Mouse (Mus musculus): ENCODE results near the gene Plk5. TPM values are rescaled to one million over a fixed set of nuclear protein-coding genes. Genes with fewer than 3 reads are reported as not detected.

Gene Plk5
- total RNA-seq, 2 experiments from 2014 or later, result 4.2 to 6.1 TPM

DNA sequence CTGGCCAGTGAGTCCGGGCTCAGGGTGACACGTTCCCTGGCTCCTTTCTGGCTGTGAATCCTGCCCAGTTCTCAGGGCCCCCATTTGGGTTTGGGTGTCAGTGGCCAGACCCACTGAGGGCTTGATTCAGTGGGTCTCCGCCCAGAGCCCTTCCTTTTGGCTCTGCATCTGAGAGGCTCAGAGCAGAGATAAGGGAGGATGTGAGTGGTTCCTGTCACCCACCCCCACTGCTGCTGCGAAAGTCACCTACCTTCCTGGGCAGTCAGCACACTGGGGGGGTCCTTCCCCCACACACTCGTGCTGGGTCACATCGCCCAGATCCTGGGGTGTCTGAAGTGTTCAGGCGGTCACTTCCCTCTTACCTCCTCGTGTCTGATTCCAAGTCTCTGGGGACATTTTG lies 3.5 kb upstream of the Plk5 start:
- intact Hi-C loops (cut with DNase I), result no loop called here

DNA sequence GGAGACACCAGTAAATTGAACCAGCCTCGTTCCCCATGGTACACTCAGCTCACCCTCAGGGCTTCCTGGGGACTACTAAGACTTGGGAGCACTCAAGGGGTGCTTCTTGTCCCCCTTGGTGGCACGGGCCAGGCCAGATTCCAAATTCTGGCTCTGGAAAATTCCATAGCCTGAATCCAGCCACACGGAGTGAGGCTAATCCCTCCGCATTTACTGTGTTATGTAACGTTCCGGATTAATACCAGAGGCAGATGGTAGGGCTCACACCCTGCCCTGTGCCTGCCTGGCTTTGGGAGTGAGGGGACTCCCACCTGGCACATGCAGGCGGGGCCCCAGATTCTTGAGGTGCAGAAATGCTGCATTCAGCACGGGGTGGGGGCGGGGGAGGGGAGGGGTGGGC lies 828 bp upstream of the Plk5 start:
- intact Hi-C loops (cut with DNase I), result no loop called here
- DNase-seq, result no peak

More for the DNA sequence above, 3.5 kb upstream of the Plk5 start:
- no peak for DNase-seq

DNA sequence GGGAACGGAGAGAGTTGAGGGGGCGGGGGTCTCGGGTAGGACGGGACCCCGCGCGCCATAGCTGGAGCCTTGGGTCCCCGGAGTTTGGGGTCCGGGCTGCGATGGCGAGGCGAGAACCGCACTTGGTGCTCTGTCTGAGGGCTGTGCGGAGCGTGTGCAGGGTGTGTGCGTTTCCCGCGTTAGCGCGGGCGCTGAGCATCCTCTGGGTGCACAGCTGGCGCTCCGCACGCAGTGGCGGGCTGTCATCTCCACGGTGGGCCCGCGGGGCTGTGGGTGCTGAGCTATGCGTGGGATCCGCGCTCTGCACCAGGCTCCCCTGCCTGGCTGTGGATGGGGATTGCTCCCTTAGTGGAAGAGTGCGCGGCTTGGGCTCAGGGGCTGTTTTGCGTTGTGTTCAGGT lies 478 bp downstream of the Plk5 start:
- DNase-seq, result no peak
- intact Hi-C loops (cut with DNase I), result no loop called here

DNA sequence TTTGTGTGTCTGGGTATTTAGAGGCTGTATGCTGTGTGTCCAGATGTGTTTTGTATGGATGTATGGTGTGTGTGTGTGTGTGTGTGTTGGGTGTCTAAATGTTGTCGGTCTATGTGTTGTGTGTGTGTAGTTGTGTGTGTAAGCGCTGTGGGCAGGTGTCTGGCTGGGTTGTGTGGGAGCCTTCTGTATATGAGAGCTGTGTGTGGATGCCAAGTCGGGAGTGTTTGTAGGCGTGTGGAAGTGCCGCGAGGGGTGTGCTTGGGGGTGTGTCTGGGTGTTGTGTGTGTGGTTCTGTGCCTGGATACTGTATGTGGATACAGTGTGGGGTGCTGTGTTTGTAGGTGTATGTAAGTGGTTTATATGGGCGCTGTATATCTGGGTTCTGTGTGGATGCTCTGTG lies 1.1 kb downstream of the Plk5 start:
- DNase-seq, result no peak
- intact Hi-C loops (cut with DNase I), result no loop called here

DNA sequence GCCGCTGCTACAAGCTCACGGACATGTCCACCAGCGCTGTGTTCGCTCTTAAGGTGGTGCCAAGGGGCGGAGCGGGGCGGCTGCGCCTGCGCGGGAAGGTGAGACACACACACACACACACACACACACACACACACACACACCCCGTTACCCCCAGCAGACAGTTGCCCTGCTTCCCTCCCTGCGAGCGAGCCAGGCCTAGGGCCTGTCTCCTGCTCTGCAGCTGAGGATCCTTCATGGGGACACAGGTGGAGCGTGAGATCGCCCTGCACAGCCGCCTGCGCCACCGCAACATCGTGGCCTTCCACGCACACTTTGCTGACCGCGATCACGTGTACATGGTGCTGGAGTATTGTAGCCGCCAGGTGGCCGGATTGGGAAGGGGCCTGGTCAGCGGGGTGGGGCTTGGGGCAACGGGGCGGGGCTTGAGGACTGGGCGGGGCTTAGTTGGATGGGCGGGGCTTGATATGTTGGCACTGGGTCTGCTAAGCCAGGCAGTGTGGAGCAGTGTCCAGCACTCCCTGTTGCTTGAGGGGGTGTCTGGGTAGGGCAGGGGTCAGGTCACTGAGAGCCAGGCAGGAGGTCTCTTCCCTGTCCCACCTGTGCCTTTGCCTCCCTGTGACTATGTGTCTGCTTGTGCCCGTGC lies 1.9 kb downstream of the Plk5 start:
- no peak for DNase-seq
- intact Hi-C loops (cut with DNase I), result no loop called here

DNA sequence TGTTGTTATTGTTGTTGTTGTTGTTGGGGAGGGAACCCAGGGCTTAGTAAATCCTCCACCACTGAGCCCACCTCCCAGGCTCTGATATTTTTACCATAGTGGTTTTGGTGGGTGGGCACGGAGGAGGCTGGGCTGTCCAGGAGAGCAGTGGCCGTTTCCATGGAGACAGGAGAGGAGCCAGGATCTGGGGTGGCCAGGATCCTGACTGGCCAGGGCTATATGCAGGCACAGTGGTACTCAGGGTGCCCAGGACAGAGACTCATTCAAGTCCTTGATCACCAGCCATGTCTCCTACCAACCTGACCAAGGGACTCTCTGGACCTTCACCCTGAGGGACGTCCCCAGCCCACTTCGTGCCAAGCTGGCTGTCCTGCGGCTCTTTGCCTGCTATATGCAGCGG lies 7.5 kb downstream of the Plk5 start:
- intact Hi-C loops (cut with DNase I), result no loop called here
- no peak for DNase-seq

DNA sequence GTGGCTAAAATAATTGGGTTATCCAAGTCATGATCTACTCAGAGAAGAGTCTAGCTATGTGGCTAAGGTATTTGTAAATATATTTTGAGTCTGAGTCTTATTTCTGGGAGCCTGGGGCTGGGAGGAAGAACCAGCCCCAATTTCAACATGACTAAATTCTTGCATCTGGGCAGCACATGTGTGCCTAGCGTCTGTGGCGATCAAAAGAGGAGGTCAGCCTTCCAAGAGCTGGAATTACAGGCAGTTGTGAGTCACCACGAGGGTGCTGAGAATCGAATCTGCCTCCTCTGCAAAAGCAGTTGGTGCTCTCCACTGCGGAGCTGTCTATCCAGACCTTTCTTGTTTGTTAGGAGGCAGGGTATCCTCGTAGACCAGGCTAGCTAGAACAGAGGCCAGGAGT lies 9.5 kb downstream of the Plk5 start:
- intact Hi-C loops (cut with DNase I), result no loop called here

DNA sequence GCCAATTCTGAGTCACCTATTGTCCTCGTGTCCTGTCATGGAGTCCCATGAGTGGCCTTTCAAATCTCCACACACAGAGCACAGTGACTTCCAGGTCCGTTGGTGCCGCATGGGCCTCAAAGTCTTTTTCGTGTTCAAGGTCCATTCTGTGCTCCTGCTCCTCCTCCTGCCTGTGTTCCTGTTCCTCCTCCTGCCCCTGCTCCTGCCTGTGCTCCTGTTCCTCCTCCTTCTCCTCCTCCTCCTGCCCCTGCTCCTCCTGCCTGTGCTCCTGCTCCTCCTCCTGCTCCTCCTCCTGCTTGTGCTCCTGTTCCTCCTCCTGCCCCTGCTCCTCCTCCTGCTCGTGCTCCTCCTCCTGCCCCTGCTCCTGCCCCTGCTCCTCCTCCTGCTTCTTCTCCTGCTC lies 11.7 kb downstream of the Plk5 start:
- intact Hi-C loops (cut with DNase I), result no loop called here
- DNase-seq, result no peak

More for the DNA sequence above, 9.5 kb downstream of the Plk5 start:
- no peak for DNase-seq

DNA sequence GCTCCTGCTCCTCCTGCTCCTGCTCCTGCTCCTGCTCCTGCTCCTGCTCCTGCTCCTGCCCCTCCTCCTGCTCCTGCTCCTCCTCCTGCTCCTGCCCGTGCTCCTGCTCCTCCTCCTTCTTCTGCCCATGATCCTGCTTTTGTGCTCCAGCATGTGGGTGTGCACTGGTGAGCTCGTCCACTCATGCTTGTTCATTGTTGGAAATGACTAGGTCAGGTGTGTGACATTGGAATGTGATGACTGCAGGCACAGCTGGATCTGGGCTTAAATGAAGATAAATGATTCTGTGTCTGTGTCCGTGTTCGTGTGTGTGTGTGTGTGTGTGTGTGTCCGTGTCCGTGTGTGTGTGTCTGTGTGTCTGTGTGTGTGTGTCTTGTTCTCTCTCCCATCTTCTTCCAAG lies 12.1 kb downstream of the Plk5 start:
- intact Hi-C loops (cut with DNase I), result no loop called here
- DNase-seq, result no peak

DNA sequence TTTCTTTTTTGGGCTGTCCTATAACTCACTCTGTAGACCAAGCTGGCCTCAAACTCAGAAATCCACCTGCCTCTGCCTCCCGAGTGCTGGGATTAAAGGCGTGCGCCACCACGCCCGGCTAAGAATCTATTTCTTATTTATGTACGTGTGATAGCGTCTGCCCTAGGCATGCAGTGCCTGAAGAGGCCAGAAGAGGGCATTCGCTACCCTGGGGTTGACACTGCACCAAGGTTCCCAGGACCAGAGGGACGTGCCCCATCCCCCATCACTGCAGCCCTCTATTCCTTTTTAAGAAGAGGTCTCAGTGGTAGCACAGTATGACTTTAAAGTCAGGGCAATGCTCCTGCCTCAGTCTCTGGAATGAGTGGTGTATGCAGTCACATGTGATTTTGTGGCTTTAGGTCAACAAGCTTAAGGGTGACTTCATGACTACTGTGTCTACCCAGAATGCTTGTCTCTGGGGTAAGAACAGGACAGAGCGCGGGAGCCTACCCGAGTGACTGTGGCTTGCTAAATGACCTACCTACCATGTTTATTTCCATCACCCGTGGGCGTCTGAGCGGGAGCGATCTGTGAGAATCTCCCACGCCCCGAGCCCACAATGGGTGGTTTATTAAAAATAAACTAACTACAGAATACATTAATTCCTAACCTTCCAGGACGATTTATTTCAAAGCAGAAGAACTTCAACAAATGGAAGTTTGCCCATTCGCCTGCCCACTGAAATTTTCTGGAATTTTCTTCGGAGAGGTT lies 13.9 kb downstream of the Plk5 start:
- intact Hi-C loops (cut with DNase I), result no loop called here
- DNase-seq, result no peak

DNA sequence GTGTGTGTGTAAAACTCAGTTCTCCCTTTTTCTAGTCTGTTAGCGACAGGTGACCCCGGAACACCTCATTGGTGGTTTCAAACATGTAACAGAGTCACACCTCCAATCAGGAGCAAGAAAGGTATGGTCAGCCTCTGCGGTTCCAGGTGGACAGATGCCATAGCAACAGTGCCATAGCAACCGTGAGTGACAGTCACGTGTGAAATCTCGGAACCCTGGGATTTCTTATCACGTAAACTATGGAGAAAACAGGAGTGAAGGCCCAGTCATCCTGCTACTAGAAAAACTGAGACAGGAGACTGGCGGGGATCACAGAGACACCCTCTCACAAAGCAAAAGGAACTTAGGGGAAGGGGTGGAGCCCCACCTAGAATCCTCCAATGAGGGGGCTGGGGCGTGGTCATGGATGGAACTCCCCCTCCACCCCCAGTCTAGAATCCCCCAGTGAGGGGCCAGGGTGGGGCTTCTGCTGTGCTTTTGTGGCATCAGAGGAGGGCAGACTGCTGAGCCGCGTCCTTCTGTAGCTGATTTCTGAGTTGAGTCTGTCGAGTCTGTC lies 15.2 kb downstream of the Plk5 start:
- intact Hi-C loops (cut with DNase I), result no loop called here
- peak; percentile 61 for DNase-seq

DNA sequence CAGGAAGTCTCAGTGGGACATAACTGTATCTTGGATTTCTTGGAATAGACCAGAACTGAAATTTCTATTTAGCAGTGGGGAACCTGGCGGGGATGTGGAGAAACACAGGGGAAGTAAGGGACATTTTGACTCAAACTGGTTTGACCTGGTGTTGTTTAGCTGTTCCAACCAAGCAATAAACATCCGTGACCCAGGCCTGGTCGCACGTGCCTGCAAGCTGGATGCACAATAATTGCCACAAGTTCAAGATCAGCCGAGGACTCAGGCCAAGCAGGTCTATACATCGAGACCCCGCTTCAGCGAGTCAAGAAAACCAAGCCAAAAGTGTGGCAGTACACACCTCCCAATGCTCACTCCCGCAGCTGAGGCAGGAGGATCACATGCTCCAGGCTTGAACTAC lies 15.7 kb downstream of the Plk5 start:
- intact Hi-C loops (cut with DNase I), result no loop called here
- DNase-seq, result no peak

DNA sequence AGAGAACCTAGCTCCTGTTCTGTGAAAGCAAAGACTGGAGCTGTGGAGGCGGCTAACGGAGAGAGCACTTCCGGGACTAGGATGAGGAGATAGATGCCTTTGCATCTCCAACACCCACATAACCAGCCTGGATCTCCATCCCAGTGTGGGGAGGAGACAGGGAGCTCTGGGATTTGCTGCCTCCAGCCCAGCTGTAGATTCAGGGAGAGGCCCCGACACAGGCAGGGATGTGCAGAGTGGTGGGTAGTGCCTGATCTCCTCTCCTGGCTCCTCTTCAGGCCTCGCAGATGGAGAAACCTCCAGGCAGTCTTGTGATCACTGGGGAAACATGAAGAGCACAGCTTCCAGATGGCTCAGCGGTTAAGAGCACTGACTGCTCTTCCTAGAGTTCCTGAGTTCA lies 16.4 kb downstream of the Plk5 start:
- DNase-seq, result no peak
- intact Hi-C loops (cut with DNase I), result no loop called here

DNA sequence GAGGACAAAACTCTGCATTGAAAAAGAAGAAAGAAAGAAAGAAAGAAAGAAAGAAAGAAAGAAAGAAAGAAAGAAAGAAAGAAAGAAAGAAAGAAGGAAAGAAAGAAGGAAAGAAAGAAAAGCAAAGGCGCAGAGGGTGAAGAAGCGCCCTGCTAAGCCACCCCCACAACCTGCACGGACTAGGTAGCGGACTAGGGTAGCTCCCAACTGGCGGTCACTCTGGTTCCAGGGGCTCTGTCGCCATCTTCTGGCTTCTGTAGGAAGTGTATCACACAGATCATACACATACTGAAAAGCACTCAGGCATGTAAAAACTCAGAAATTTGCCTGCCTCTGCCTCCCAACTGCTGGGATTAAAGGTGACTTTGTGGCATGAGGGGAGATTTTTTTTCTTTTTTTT lies 17.8 kb downstream of the Plk5 start:
- peak; percentile 76 for DNase-seq
- intact Hi-C loops (cut with DNase I), result no loop called here

DNA sequence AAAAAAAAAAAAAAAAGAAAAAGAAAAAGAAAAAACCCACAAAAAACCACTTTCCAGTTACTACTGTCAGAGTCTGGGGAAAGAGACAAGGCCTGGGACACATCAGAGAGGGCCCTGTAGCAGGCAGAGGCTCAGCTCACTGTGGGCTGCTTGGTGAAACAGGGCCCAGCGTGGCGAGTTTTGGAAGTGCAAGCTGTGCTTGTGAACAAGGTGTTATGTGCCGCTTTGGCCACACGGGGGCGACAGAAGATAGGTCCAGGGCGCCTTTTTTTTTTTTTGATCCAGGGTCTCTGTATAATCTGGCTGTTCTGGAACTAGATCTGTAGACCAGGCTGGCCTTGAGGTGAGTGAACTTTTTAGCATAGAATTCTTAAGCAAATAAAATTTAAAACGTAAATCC lies 19.9 kb downstream of the Plk5 start:
- peak; percentile 97 for DNase-seq
- intact Hi-C loops (cut with DNase I), result loop anchor here (5.0 kb wide), 1 partner anchor 34 kb away; no protein-coding TSS in a partner anchor

DNA sequence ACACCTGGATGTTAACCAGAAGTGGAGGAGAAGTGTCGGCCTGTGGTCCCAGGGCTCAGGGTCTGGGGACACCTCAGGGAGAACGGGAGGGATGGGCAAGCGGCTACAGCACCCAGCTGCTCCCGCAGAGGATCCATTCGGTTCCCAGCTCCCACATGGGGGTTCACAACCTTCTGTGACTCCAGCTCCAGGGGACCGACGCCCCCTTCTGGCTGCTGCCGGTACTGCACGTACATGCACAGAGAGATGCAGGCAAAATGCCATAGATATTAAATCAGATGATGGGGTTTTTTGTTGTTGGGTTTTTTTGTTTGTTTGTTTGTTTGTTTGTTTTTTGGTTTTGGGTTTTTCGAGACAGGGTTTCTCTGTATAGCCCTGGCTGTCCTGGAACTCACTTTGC lies 21.5 kb downstream of the Plk5 start:
- intact Hi-C loops (cut with DNase I), result loop anchor here (5.0 kb wide), 1 partner anchor 35 kb away; no protein-coding TSS in a partner anchor
- DNase-seq, result peak; percentile 57

DNA sequence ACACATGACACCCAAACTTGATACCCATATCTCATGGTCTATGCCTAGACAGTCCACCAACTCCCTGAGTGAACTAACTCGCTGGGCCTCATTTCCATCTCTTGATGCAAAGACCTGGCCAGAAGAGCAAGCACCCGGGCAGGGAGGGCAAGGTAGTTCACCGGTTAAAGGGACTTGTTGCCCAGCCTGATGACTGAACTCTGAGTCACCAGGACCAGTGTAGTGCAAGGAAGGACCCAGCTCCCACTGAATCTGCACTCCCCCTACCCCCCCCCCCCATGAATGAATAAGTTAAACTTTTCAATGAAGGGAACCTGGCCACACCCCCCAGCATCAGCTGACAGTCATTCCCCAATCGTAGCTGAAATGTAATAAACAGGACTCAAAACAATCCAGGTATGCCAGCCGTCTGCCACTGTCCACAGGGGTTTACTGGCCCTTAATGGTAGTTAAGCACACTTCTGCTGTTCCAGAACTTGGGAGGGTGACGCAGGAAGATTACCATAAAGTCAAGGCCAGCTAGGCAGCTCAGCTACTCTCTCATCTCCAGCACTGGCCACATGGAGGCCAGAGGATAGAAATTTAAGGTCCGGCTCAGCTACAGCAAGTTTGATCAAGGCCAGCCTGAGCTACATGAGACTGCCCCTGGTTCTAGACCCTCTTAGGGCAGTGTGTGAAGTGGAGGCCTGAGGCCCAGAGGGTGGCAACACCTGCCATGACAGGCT lies 26.5 kb downstream of the Plk5 start:
- intact Hi-C loops (cut with DNase I), result no loop called here
- DNase-seq, result no peak

DNA sequence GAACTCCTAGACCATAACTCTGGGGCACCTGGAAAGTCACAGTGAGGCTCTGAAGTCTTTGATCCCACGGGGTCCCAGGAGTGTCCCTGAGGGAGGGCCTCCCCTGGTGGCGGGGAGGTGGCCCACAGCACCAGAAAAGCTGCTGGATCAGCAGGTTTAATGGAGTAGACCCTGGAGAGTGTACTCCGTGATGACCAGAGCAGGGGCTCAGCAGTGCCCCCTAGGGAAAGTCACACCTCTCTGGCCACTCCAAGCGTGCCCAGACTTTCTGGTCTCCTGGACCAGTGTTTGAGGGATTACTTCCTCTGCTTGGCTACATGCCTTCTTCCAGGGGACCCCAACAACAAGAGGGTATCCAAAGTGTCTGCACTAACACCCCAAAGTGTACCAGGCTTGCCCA lies 27.2 kb downstream of the Plk5 start:
- DNase-seq, result no peak
- intact Hi-C loops (cut with DNase I), result no loop called here

DNA sequence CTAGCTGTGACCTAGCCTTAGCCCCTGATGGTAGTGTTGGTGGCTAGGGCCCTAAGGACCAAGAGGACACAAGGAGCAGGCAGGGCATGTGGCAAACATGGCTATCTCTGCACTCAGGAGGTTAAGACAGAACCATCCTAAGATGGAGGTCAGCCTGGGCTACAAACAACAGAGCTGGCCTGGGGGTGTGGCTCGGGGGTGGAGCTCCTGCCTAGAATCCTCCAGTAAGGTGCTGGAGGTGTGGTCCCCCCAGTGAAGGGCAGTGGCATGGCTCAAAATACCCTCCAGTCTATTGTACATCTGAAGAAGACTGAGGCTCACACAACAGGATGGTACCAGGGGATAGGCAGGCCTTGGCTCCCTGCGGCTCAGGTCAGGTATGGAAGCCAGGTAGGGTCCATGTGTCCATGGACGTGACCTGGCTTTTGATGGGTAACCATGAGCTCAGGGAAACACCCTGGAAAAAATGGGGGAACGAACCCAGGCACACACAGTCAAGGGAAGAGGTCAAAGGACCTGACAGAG lies 27.9 kb downstream of the Plk5 start:
- no peak for DNase-seq
- intact Hi-C loops (cut with DNase I), result no loop called here

DNA sequence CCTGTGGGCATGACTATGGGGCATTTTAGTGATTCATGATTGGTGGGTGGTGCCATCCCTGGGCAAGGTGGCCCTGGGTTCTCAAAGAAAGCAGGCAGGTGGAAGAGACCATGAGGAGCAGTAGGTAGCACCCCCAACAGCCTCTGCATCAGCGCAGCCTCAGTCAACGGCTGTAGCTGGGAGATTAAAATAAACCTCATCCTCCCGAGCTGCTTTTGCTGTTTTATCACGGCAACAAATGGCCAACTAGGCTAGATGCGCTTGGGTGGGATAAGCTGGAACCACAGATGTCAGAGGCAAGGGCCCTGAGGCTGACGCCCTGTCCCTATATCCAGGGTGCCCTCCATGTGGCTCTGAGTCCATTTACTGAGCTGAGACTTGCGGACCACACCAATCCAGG lies 28.4 kb downstream of the Plk5 start:
- no peak for DNase-seq
- intact Hi-C loops (cut with DNase I), result no loop called here

DNA sequence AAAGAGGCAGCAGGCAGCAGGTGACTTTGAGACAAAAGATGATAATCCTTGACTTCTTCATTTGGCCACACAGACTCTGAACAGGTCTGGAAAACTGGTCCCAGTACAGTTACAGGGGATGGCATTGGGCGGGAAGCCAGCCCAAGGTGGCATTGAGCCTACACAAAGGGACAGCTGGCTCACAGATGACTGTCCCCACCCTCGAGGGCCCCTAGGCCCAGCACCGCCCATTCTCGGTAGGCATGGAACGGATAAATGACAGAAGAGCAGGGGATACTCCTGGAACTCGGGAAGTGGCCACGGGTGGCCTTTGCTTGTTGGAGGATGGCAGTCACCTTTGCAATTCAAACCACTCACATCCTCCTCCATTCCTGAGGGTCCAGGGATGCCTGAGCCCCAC lies 29.1 kb downstream of the Plk5 start:
- DNase-seq, result peak; percentile 83
- intact Hi-C loops (cut with DNase I), result no loop called here

Measured in left cerebral cortex, postnatal 4 days (tissue).